Mouse (Mus musculus): ENCODE data around the gene Pno1.

DNA sequence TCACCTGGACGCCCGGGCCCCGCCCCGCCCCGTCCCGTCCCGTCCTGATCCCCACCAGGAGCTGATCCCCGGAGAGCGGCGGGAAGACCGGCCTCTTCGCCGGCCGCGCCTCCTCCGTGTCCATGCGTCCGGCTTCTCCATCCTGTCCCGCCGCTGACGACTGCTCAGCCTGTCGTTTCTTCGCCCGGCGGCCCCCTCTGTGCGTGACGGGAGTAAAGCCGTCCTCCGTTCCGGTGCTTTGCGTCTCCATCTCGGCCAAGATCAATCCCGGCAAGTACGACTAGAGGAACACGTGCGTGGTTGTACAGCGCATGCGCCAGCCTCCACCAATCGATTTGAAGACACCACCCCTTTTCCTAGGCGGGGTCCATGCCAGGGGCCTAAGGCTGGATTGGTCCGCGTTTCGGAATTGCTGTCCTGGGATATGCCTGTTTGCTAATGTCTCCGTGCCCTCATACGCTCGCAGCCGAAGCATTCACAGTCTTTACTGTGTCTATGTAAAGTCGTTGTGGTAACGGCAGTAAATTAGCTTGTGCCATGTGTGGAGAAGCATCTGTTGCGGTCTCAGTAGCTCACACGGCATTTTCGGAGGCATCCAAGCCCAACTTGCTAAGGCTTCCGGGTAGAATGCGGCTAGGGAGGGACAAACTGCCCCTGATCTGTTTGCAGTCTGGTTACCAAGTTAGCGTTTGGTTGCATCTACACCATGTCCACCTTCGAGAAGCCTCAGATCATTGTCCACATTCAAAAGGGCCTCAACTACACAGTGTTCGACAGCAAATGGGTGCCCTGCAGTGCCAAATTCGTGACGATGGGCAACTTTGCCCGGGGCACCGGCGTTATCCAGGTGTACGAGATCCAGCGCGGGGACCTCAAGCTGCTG lies at the start of gene Pno1:
- TF ChIP-seq POLR2A (IDR thresholded peaks at IDR 0.05; ENCODE audit: low read depth, low read length) (peak; percentile 77), CTCF (IDR thresholded peaks at IDR 0.05; ENCODE audit: borderline replicate concordance, insufficient read depth, low read length) (no peak)

Measured in embryonic fibroblast, embryonic 13.5 days (primary cell).